Mouse (Mus musculus): Measurements from ENCODE around the gene Nr2c1.

Nr2c1 gene

GRCm38 (mm10) chr10:94210718-94211618 is 63.1 kb downstream of the Nr2c1 start:
- peak; percentile 28 to 43 for DNase-seq (ENCODE audit: low spot score in 2 of 2)

DNA sequence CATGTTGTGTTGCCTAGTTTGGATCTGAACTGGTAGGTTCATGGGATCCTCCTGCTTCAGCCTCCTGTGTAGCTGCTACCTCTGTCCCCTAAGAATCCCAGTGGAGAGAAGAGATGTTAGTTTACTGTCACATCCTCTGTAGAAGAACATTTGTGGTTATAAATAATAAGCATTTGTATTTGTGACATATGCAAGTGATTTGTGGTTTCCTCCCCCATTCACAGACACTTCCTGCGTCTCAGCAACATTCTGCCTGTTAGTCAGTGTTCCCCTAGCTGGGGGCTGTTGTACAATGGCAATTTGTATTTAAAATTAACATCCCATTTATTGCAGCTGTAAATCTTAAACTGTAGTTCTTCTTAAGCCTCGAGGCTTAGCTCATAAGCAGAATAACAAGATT is 63.9 kb downstream of the Nr2c1 start:
- no peak for DNase-seq (ENCODE audit: low spot score in 2 of 2)

DNA sequence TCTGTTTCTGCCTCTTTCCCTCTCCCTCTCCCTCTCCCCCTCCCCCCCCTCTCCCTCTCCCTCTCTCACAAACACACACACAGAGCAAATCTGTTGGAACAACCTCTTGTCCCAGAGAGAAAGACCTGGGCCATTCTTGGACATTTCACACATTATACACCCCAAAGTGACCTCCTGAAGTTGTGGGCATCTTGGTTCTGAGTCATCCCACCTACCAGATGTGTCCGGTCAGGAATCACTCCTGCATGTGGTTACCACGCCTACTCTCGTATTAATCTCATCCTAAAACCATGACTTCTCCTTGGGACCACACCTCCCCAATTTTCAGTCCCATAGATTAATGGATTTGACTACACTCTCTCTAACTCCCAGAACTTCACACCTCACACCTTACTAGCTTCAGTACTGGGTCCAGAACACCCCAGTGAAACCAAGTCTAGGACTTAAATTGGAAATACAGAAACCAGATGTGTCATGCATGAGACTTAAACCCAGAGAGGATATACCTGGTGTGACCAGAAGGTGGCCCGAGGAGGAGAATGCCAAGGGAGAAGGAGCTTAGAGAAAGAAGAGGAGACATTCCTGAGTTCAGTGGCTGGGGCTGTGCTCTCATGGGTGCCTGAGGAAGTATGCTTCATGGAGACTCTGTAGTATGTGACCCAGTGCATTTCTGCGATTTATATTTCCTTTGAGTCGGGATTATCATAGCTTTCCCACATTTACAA is 77.4 kb downstream of the Nr2c1 start:
- DNase-seq (ENCODE audit: low spot score in 2 of 2), result no peak

DNA sequence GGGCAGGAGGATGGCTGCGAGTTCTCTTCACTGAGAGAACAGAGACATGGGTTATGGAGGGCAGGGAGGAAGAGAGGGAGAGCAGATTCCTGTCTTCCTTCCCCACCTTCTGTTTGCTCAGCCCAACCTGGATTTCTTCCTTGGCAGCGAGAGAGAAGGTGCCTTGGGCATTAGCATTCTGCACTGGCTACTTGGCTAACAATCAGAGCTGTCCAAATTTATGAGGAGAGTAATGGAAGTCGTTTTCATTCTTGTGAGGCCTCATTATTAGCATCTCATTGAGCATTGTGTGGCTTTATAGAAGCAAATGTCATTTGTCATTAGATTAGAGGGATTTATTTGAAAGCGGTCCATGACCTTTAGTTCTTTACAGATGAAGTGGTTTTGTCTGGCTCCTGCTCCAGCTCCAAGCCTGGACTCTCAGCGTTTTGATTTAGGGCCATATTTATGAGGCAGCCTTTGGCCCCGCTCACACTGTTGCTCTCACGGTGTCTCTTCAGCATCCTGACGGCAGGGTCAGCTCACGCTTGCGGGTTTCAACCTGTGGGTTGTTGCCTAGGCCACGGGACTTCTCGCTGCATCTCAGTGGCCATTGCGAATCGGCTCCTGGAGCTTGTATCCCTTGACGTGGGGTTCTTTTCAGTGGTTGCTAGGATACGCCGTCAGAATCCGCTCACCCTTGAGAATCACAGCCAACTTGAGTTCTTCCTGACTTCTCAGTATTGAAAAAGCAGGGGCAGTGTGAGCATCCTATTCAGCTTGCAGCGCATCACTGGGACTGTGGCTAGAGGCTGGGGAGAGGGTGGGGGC is 82.6 kb downstream of the Nr2c1 start:
- DNase-seq (ENCODE audit: low spot score in 2 of 2), result peak; percentile 66 to 68

DNA sequence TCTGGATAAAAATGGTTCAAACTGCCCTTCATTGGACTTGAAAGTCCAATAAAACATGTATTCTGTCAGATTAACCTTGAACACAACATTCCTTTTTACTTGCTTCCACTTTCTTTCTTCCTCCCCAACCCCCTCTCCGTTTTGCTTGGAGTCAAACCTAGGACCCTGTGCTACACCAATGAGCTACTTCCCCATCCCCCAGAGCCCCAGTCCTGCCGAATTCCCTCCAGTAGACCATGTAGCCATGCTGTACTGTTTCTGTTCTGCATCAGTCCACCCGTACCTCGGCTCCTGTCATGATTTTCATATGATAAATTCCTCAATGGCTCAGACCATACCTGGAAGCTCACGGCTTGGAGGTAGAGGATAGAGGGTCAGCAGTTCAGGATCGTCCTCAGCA is 83.2 kb downstream of the Nr2c1 start:
- no peak for DNase-seq (ENCODE audit: low spot score in 2 of 2)

GRCm38 (mm10) chr10:94235200-94235599 is 87.4 kb downstream of the Nr2c1 start:
- no peak for DNase-seq (ENCODE audit: low spot score in 2 of 2)

DNA sequence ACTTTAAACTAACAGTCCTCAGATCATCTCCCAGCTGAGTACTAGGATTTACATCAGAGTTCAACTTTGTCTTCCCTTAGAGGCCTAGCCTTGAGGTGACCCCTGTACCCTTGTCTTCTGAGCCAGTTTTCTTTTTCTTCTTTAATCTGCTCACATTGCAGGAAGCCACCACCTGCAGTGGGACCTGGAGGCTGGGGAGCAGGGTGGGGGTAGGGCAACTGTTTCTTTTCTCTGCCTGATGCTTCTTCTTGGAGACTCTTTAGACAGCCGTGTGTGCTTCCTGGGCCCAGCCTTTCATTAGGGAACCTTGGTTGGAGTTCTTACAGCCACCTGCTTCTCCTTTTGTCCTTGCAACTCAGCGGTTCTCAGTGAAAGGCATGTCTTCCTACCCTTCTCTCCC is 93.5 kb downstream of the Nr2c1 start:
- DNase-seq (ENCODE audit: low spot score in 2 of 2), result no peak

Data from right cerebral cortex, adult 2 months (tissue).